In the genomic region with DNA sequence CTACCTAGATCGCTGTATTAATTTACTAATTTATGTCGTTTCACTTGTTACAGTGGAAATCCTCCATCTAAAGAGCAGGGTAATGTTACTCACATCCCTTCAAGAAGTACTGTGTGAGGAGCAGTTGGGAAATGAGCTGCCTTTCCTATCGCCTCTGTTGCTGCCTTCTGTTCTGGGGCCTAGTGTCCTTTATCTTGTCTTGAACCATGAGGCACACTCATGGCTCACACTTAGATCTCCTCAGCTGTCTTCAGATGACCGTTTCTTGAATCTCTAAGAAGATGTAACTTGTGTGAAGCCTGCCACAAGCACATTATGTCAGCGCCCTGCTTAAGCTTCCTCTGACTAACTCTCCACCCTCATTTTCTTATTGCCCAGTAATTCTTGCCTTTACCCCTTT, we compare ENCODE assay signal across 15 mouse cellular contexts.
A peak's percentile ranks its signal among the peaks of the same experiment; 100 is the strongest.
DNase-seq lines count a peak whose midpoint lies in the region; ATAC-seq and TF ChIP-seq lines count a peak whose summit lies in the region.
"Had no signal": no experiment of that assay in that cellular context is flagged by ENCODE, and none has a peak within 500 bp of the region (broad histone marks: within the 10 kb centered on the region; RNA-seq: fewer than 3 reads in every experiment).

No protein-coding gene starts in this region.

- H3K36me3 ChIP-seq in heart, embryonic 15.5 days, result peaks cover 6% of the 10 kb centered on the region; the same call in 1 of the 2 replicates
- no peaks in the 10 kb centered on the region for H3K36me3 ChIP-seq in lung, postnatal 0 days (ENCODE audit: insufficient read depth, low read length)
- peaks cover 9% of the 10 kb centered on the region for H3K36me3 ChIP-seq in liver, embryonic 13.5 days
- H3K36me3 ChIP-seq: neural tube, embryonic 13.5 days; stomach, embryonic 15.5 days had no signal

- TF ChIP-seq EP300 in lung, postnatal 0 days (IDR thresholded peaks at IDR 0.05), result no peak

- TF ChIP-seq CTCF in lung, postnatal 0 days (IDR thresholded peaks at IDR 0.05), result no peak
- TF ChIP-seq CTCF in lung, adult 2 months (IDR thresholded peaks at IDR 0.05; ENCODE audit: insufficient read depth, low read length), result no peak

- no peaks in the 10 kb centered on the region for H3K9me3 ChIP-seq in heart, embryonic 15.5 days (replicated peaks)
- H3K9me3 ChIP-seq in lung, postnatal 0 days (ENCODE audit: low read length), result no peaks in the 10 kb centered on the region
- no peaks in the 10 kb centered on the region for H3K9me3 ChIP-seq in liver, embryonic 13.5 days (replicated peaks)
- H3K9me3 ChIP-seq: embryonic facial prominence, embryonic 12.5 days; neural tube, embryonic 13.5 days; stomach, embryonic 15.5 days had no signal

- no peak for ATAC-seq in heart, embryonic 15.5 days (replicated peaks; ENCODE audit: insufficient number of reproducible peaks, insufficient read depth, low FRiP score, low read depth)
- no peak for ATAC-seq in lung, postnatal 0 days
- peak; percentile 81 for ATAC-seq in liver, embryonic 13.5 days (ENCODE audit: low read depth)
- ATAC-seq: inflammation-experienced regulatory T-cells, adult 6 months had no signal

- peak overlapping the region; percentile 56 for H3K27ac ChIP-seq in heart, embryonic 15.5 days
- peak overlapping the region; percentile 43 for H3K27ac ChIP-seq in lung, postnatal 0 days (ENCODE audit: low read length)
- peak overlapping the region; percentile 83 for H3K27ac ChIP-seq in liver, embryonic 13.5 days
- H3K27ac ChIP-seq: embryonic facial prominence, embryonic 12.5 days; kidney, postnatal 0 days; neural tube, embryonic 13.5 days; stomach, embryonic 15.5 days had no signal

- DNase-seq in heart, postnatal 10 days, result no peak
- DNase-seq in lung, postnatal 0 days (ENCODE audit: low spot score), result no peak
- DNase-seq in lung, adult 2 months, result no peak
- peak; percentile 34 for DNase-seq in liver, embryonic 13.5 days
- no peak for DNase-seq in Muller cell, postnatal 12 days (ENCODE audit: inconsistent ontology term)
- no peak for DNase-seq in urinary bladder, postnatal 14 days (ENCODE audit: low spot score)
- DNase-seq: adrenal gland, postnatal 25 days; cerebellum, postnatal 25 days; left cerebral cortex, postnatal 4 days had no signal

- intact Hi-C loops in heart, postnatal 10 days (cut with DNase I), result no loop called here

- no peaks in the 10 kb centered on the region for H3K27me3 ChIP-seq in heart, embryonic 15.5 days
- no peaks in the 10 kb centered on the region for H3K27me3 ChIP-seq in lung, postnatal 0 days (replicated peaks; ENCODE audit: insufficient read depth, low read length)
- H3K27me3 ChIP-seq in liver, embryonic 13.5 days, result no peaks in the 10 kb centered on the region
- H3K27me3 ChIP-seq: embryonic facial prominence, embryonic 12.5 days; neural tube, embryonic 13.5 days; stomach, embryonic 15.5 days had no signal

- no peak for TF ChIP-seq POLR2A in lung, adult 2 months (IDR thresholded peaks at IDR 0.05; ENCODE audit: borderline replicate concordance, extremely low read depth, low read depth, low read length)

- no peak overlapping the region for H3K4me3 ChIP-seq in heart, embryonic 15.5 days
- no peak overlapping the region for H3K4me3 ChIP-seq in lung, postnatal 0 days (ENCODE audit: low read depth, low read length)
- H3K4me3 ChIP-seq in lung, adult 2 months (replicated peaks; ENCODE audit: extremely low read depth, low read depth, low read length), result no peak overlapping the region
- H3K4me3 ChIP-seq in liver, embryonic 13.5 days (replicated peaks), result no peak overlapping the region
- H3K4me3 ChIP-seq: embryonic facial prominence, embryonic 12.5 days; neural tube, embryonic 13.5 days; stomach, embryonic 15.5 days had no signal

- H3K4me2 ChIP-seq in heart, embryonic 15.5 days, result no peak overlapping the region
- H3K4me2 ChIP-seq in lung, postnatal 0 days (replicated peaks; ENCODE audit: low read depth, low read length), result no peak overlapping the region
- H3K4me2 ChIP-seq in liver, embryonic 13.5 days, result peak overlapping the region; percentile 13
- H3K4me2 ChIP-seq: embryonic facial prominence, embryonic 12.5 days; neural tube, embryonic 13.5 days; stomach, embryonic 15.5 days had no signal

- H3K9ac ChIP-seq in heart, embryonic 15.5 days, result no peak overlapping the region
- H3K9ac ChIP-seq in lung, postnatal 0 days (replicated peaks; ENCODE audit: low read depth), result no peak overlapping the region
- H3K9ac ChIP-seq in liver, embryonic 13.5 days, result 0 out of 2 replicates have a peak overlapping the region, but pooled peaks have one; percentile 3
- H3K9ac ChIP-seq: embryonic facial prominence, embryonic 12.5 days; neural tube, embryonic 13.5 days; stomach, embryonic 15.5 days had no signal

- peaks cover 43% of the 10 kb centered on the region for H3K4me1 ChIP-seq in heart, embryonic 15.5 days (replicated peaks)
- peaks cover 18% of the 10 kb centered on the region; the same call in 1 of the 2 replicates for H3K4me1 ChIP-seq in lung, postnatal 0 days (ENCODE audit: insufficient read depth, low read depth, low read length)
- H3K4me1 ChIP-seq in lung, adult 2 months (ENCODE audit: control insufficient read depth, insufficient read depth, low read length), result peaks cover 13% of the 10 kb centered on the region
- H3K4me1 ChIP-seq in liver, embryonic 13.5 days (replicated peaks), result peaks cover 69% of the 10 kb centered on the region

- 69% methylated on average over 5 of the region's 5 CpGs for WGBS in heart, embryonic 15.5 days
- WGBS in lung, postnatal 0 days, result 83% methylated on average over 5 of the region's 5 CpGs
- WGBS in lung, adult 2 months, result 85% methylated on average over 5 of the region's 5 CpGs
- WGBS in liver, embryonic 13.5 days (ENCODE audit: insufficient replicate concordance), result 36% methylated on average over 5 of the region's 5 CpGs
